Mouse (Mus musculus): Measurements from ENCODE around the gene Samt1. TPM values are rescaled to one million over a fixed set of nuclear protein-coding genes. Genes with fewer than 3 reads are reported as not detected.
"Not testable (repeated sequence)": the region's sequence is repeated elsewhere in the genome, so short reads cannot be mapped to it uniquely, and the experiment has no call there.

The Samt1 gene
- polyA plus RNA-seq (2011; ENCODE audit: insufficient read depth, insufficient read length, low read depth, missing spikeins), result not detected in 2 replicates

- H3K9me3 ChIP-seq (replicated peaks; ENCODE audit: control insufficient read depth, insufficient read depth, low read length, poor library complexity, severe bottlenecking); H3K27ac ChIP-seq (ENCODE audit: insufficient read depth, low read length); H3K27me3 ChIP-seq (ENCODE audit: control insufficient read depth, insufficient read depth, low read length, poor library complexity, severe bottlenecking); H3K4me3 ChIP-seq (ENCODE audit: low read depth, low read length); H3K36me3 ChIP-seq (ENCODE audit: control insufficient read depth, insufficient read depth, low read length, poor library complexity, severe bottlenecking); H3K4me1 ChIP-seq (ENCODE audit: control insufficient read depth, insufficient read depth, low read length); H3K9ac ChIP-seq (ENCODE audit: low read depth, poor library complexity, severe bottlenecking): not testable (repeated sequence)
These were observed at the start of gene Samt1 for GRCm38 (mm10) chrX:154012540-154012939. TSS of gene Samt1 (minus strand) at chrX:154012640.

GRCm38 (mm10) chrX:154054939-154055338 lies 42.5 kb upstream of the Samt1 start, which contains the start of gene Gm10057:
TSS of gene Gm10057 (minus strand) at chrX:154055039.
- H3K36me3 ChIP-seq (ENCODE audit: control insufficient read depth, insufficient read depth, low read length, poor library complexity, severe bottlenecking); H3K4me1 ChIP-seq (ENCODE audit: control insufficient read depth, insufficient read depth, low read length); H3K4me3 ChIP-seq (ENCODE audit: low read depth, low read length); H3K27ac ChIP-seq (ENCODE audit: insufficient read depth, low read length); H3K27me3 ChIP-seq (ENCODE audit: control insufficient read depth, insufficient read depth, low read length, poor library complexity, severe bottlenecking); H3K9me3 ChIP-seq (replicated peaks; ENCODE audit: control insufficient read depth, insufficient read depth, low read length, poor library complexity, severe bottlenecking); H3K9ac ChIP-seq (ENCODE audit: low read depth, poor library complexity, severe bottlenecking): not testable (repeated sequence)

GRCm38 (mm10) chrX:154033727-154034126 lies 21.3 kb upstream of the Samt1 start, which contains the start of gene 4921511M17Rik:
TSS of gene 4921511M17Rik (minus strand) at chrX:154033827.
- H3K27me3 ChIP-seq (ENCODE audit: control insufficient read depth, insufficient read depth, low read length, poor library complexity, severe bottlenecking); H3K36me3 ChIP-seq (ENCODE audit: control insufficient read depth, insufficient read depth, low read length, poor library complexity, severe bottlenecking); H3K9me3 ChIP-seq (replicated peaks; ENCODE audit: control insufficient read depth, insufficient read depth, low read length, poor library complexity, severe bottlenecking): not testable (repeated sequence)

GRCm38 (mm10) chrX:153976914-153977313 lies 35.5 kb downstream of the Samt1 start:
- H3K27ac ChIP-seq (ENCODE audit: insufficient read depth, low read length); H3K4me1 ChIP-seq (ENCODE audit: control insufficient read depth, insufficient read depth, low read length); H3K9ac ChIP-seq (ENCODE audit: low read depth, poor library complexity, severe bottlenecking); H3K9me3 ChIP-seq (replicated peaks; ENCODE audit: control insufficient read depth, insufficient read depth, low read length, poor library complexity, severe bottlenecking); H3K36me3 ChIP-seq (ENCODE audit: control insufficient read depth, insufficient read depth, low read length, poor library complexity, severe bottlenecking); H3K27me3 ChIP-seq (ENCODE audit: control insufficient read depth, insufficient read depth, low read length, poor library complexity, severe bottlenecking); H3K4me3 ChIP-seq (ENCODE audit: low read depth, low read length): not testable (repeated sequence)

More at GRCm38 (mm10) chrX:154033727-154034126, 21.3 kb upstream of the Samt1 start, which contains the start of gene 4921511M17Rik:
- H3K4me3 ChIP-seq (ENCODE audit: low read depth, low read length); H3K4me1 ChIP-seq (ENCODE audit: control insufficient read depth, insufficient read depth, low read length); H3K27ac ChIP-seq (ENCODE audit: insufficient read depth, low read length); H3K9ac ChIP-seq (ENCODE audit: low read depth, poor library complexity, severe bottlenecking): not testable (repeated sequence)

- H3K27me3 ChIP-seq (ENCODE audit: control insufficient read depth, insufficient read depth, low read length, poor library complexity, severe bottlenecking); H3K9me3 ChIP-seq (replicated peaks; ENCODE audit: control insufficient read depth, insufficient read depth, low read length, poor library complexity, severe bottlenecking); H3K27ac ChIP-seq (ENCODE audit: insufficient read depth, low read length); H3K9ac ChIP-seq (ENCODE audit: low read depth, poor library complexity, severe bottlenecking); H3K4me1 ChIP-seq (ENCODE audit: control insufficient read depth, insufficient read depth, low read length); H3K4me3 ChIP-seq (ENCODE audit: low read depth, low read length); H3K36me3 ChIP-seq (ENCODE audit: control insufficient read depth, insufficient read depth, low read length, poor library complexity, severe bottlenecking): not testable (repeated sequence)
These were observed 36.0 kb downstream of the Samt1 start for GRCm38 (mm10) chrX:153976467-153976866.

- H3K36me3 ChIP-seq (ENCODE audit: control insufficient read depth, insufficient read depth, low read length, poor library complexity, severe bottlenecking), result no peaks in the 10 kb centered on the region
- no peaks in the 10 kb centered on the region for H3K4me1 ChIP-seq (ENCODE audit: control insufficient read depth, insufficient read depth, low read length)
- no peak overlapping the region for H3K27ac ChIP-seq (ENCODE audit: insufficient read depth, low read length)
- no peak overlapping the region for H3K4me3 ChIP-seq (ENCODE audit: low read depth, low read length)
- no peaks in the 10 kb centered on the region for H3K27me3 ChIP-seq (ENCODE audit: control insufficient read depth, insufficient read depth, low read length, poor library complexity, severe bottlenecking)
- no peaks in the 10 kb centered on the region for H3K9me3 ChIP-seq (replicated peaks; ENCODE audit: control insufficient read depth, insufficient read depth, low read length, poor library complexity, severe bottlenecking)
- H3K9ac ChIP-seq (ENCODE audit: low read depth, poor library complexity, severe bottlenecking), result no peak overlapping the region
- TF ChIP-seq CTCF (IDR thresholded peaks at IDR 0.05; ENCODE audit: low read depth, low read length), result peak; percentile 31
- no peak for TF ChIP-seq POLR2A (IDR thresholded peaks at IDR 0.05; ENCODE audit: insufficient read depth, low read length)
- TF ChIP-seq EP300 (IDR thresholded peaks at IDR 0.05; ENCODE audit: insufficient read depth, low read depth, low read length), result no peak
These were observed 38.0 kb downstream of the Samt1 start for GRCm38 (mm10) chrX:153974450-153974849.

- not testable (repeated sequence) for H3K9ac ChIP-seq (ENCODE audit: low read depth, poor library complexity, severe bottlenecking); H3K27ac ChIP-seq (ENCODE audit: insufficient read depth, low read length); H3K4me3 ChIP-seq (ENCODE audit: low read depth, low read length); H3K27me3 ChIP-seq (ENCODE audit: control insufficient read depth, insufficient read depth, low read length, poor library complexity, severe bottlenecking); H3K9me3 ChIP-seq (replicated peaks; ENCODE audit: control insufficient read depth, insufficient read depth, low read length, poor library complexity, severe bottlenecking); H3K4me1 ChIP-seq (ENCODE audit: control insufficient read depth, insufficient read depth, low read length); H3K36me3 ChIP-seq (ENCODE audit: control insufficient read depth, insufficient read depth, low read length, poor library complexity, severe bottlenecking)
These were observed 59.6 kb downstream of the Samt1 start for GRCm38 (mm10) chrX:153952866-153953265.

Other genes starting within 250 kb of the Samt1 start
- 7.9 and 8.6 TPM in 2 replicates for gene Spin2c, start 180.4 kb downstream of the Samt1 start, polyA plus RNA-seq (2011; ENCODE audit: insufficient read depth, insufficient read length, low read depth, missing spikeins)
- gene 4921511M17Rik, start 21.2 kb upstream of the Samt1 start, polyA plus RNA-seq (2011; ENCODE audit: insufficient read depth, insufficient read length, low read depth, missing spikeins), result not detected in 2 replicates
- not detected in 2 replicates for gene Gm10057, start 42.4 kb upstream of the Samt1 start, polyA plus RNA-seq (2011; ENCODE audit: insufficient read depth, insufficient read length, low read depth, missing spikeins)
- not detected in 2 replicates for gene Gm15140, start 108.0 kb upstream of the Samt1 start, polyA plus RNA-seq (2011; ENCODE audit: insufficient read depth, insufficient read length, low read depth, missing spikeins)

All from ES-Bruce4 (cell line).